Mouse (Mus musculus): ENCODE results near the gene Ift43. TPM values are rescaled to one million over a fixed set of nuclear protein-coding genes. Genes with fewer than 3 reads are reported as not detected.

Gene Ift43
- polyA plus RNA-seq (2014; fragmentation: Nextera tagmentation; extraction: Ambion mirVana): 38.2 and 53.2 TPM in 2 replicates

DNA sequence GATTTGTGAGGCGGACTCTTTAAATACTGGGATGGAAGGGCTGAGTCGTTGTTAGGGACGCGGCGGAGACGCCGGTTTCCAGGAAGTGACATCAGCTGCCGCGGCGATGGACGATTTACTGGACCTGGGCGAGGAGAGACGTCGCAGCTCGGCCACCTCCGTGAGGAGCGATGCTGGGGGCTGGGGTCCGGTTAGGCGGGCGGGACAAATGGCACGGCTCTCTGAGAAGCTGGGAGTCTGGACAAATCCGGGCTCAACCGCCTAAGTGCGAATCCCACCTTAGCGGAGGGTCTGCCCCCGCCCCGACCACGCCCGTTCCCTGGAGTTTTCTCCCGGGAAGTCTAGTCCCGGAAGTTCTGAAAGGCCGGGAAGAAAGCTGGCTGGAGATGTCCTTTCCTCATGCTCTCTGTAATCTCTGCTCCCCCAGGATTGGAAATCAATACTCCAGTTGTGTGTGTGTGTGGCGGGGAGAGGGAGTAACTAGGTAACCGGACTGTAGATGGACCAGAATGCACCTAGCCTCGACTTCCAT lies at the start of gene Ift43:
Gene Ift43, plus strand, starts transcription at position 61 of the 532 bp plus-strand sequence.
- Histone ChIP-seq H3K9me3 (ENCODE audit: control insufficient read depth, low read length) (no peaks in the 10 kb centered on the region), H3K36me3 (replicated peaks; ENCODE audit: control insufficient read depth, insufficient read depth) (0 out of 2 replicates have a peak, but pooled peaks cover 11% of the 10 kb centered on the region), H3K27ac (peak within 1 kb of the TSS; percentile 48), H3K4me3 (replicated peaks; ENCODE audit: low read length) (peak within 1 kb of the TSS; percentile 60), H3K4me1 (replicated peaks; ENCODE audit: control insufficient read depth, insufficient read depth, low read length) (peaks cover 17% of the 10 kb centered on the region), H3K27me3 (ENCODE audit: control insufficient read depth, insufficient read depth, low read length) (no peaks in the 10 kb centered on the region), H3K9ac (peak within 1 kb of the TSS; percentile 68), H3K4me2 (replicated peaks) (peak within 1 kb of the TSS; percentile 83)
- under 1% methylated on average over 35 of the region's 35 CpGs for WGBS
- DNase-seq (ENCODE audit: low spot score) (peak; percentile 90), ATAC-seq (ENCODE audit: low FRiP score) (peak; percentile 79)

DNA sequence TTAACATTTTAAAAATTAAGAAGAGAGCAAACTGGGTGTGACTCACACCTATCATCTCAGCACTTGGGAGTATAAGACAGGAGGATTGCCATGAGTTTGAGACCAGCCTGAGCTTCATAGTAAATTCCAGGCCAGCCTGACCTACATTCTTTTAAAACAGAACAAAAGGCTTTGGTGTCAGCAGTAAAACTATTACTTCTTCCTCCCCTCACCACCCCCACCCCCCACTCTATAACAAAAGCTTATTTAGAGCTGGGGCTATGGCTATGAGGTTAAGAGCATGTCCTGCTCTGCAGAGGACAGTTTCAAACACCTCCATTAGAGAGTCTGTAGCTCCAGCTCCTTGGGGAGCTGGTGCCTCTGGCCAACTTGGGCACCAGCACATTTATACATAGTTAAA lies 46.8 kb upstream of the Ift43 start:
- no peak overlapping the region for H3K27ac ChIP-seq
- H3K27me3 ChIP-seq (ENCODE audit: control insufficient read depth, insufficient read depth, low read length): no peaks in the 10 kb centered on the region
- DNase-seq (ENCODE audit: low spot score) (no peak), ATAC-seq (ENCODE audit: low FRiP score) (no peak)
- H3K36me3 ChIP-seq (replicated peaks; ENCODE audit: control insufficient read depth, insufficient read depth): no peaks in the 10 kb centered on the region
- no peaks in the 10 kb centered on the region for H3K9me3 ChIP-seq (ENCODE audit: control insufficient read depth, low read length)
- no peak overlapping the region for H3K4me2 ChIP-seq (replicated peaks)
- H3K4me1 ChIP-seq (replicated peaks; ENCODE audit: control insufficient read depth, insufficient read depth, low read length): 0 out of 2 replicates have a peak, but pooled peaks cover 11% of the 10 kb centered on the region
- H3K4me3 ChIP-seq (replicated peaks; ENCODE audit: low read length): no peak overlapping the region
- H3K9ac ChIP-seq: no peak overlapping the region

DNA sequence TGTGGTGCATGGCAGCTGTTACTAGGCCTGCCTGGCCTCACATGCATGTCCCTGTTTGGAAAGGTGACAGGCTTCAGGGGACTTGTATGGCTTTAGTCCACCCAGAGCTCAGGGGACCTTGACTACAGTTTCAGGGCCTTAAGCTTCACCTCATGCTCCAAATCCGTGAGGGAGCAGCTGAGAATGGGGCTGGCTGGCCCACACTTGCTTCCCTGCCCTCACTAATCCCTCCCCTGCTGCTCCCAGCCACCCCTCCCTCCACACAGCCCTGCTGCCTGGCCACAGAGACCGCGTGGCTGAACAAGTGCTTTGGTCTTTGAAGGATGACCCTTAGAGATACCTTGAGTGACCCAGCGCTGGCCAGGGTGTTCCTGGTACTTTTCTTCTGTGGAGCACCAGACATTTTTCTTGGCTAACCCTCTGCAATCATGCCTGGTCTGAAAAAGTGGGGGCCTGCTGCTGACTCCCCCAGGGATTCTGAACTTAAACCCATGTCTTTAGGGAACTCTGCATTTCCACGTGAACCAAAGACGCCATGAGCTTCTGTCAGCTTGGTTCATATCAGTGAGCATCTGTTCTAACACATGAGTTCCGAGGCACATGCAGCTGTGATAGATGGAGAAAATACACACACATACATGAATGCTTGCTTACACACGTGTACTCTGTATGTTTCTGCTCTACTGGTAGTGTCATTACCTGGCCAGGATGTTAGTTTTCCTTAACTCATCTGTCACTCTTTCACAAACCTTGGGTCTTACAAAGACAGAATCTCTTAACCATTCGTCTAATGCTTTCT lies 45.8 kb upstream of the Ift43 start:
- Histone ChIP-seq H3K27ac (no peak overlapping the region), H3K4me1 (replicated peaks; ENCODE audit: control insufficient read depth, insufficient read depth, low read length) (0 out of 2 replicates have a peak, but pooled peaks cover 11% of the 10 kb centered on the region), H3K36me3 (replicated peaks; ENCODE audit: control insufficient read depth, insufficient read depth) (no peaks in the 10 kb centered on the region), H3K9ac (no peak overlapping the region), H3K4me2 (replicated peaks) (no peak overlapping the region), H3K27me3 (ENCODE audit: control insufficient read depth, insufficient read depth, low read length) (no peaks in the 10 kb centered on the region), H3K9me3 (ENCODE audit: control insufficient read depth, low read length) (no peaks in the 10 kb centered on the region), H3K4me3 (replicated peaks; ENCODE audit: low read length) (no peak overlapping the region)
- no peak for ATAC-seq (ENCODE audit: low FRiP score)
- DNase-seq (ENCODE audit: low spot score): no peak
- WGBS: 44% methylated on average over 9 of the region's 9 CpGs

DNA sequence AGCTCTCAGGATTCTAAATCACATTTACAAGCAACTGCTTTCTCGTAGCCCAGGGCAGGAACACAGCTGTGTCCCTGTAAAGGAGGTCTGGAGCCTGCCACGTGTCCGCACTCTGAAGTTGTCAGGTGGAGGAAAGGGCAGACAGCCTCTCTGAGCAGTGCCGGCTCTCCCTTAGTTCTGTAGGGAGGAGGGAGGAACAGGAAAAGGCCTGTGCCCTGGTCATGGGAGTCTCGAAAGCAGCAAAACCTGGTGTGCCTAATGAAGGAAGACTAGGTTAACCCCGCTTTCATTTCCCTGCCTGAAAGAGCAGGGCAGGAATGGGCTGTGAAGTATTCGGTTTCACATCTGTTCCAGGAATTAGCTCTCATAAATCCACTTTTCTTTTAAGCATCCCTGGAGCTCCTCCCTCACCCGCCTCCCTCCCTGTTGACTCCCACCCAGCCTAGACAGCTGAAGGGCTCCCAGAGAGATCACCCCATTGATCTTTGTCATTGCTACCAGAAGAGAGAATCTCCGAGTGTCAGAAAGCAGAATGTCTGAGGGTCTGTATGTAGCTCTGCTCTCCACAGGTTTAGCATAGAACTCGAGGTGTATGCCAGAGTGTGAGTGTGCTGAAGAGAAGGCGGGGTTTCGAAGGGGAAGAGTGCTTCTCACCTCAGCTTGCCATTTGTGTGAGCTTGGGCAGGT lies 45.0 kb upstream of the Ift43 start:
- no peaks in the 10 kb centered on the region for H3K36me3 ChIP-seq (replicated peaks; ENCODE audit: control insufficient read depth, insufficient read depth)
- no peak overlapping the region for H3K9ac ChIP-seq
- WGBS: 34% methylated on average over 12 of the region's 12 CpGs
- no peak overlapping the region for H3K4me3 ChIP-seq (replicated peaks; ENCODE audit: low read length)
- H3K9me3 ChIP-seq (ENCODE audit: control insufficient read depth, low read length): no peaks in the 10 kb centered on the region
- ATAC-seq (ENCODE audit: low FRiP score): peak; percentile 60; the same call in 1 of the 2 replicates
- H3K4me2 ChIP-seq (replicated peaks): no peak overlapping the region
- H3K27ac ChIP-seq: no peak overlapping the region
- DNase-seq (ENCODE audit: low spot score): no peak
- no peaks in the 10 kb centered on the region for H3K27me3 ChIP-seq (ENCODE audit: control insufficient read depth, insufficient read depth, low read length)
- H3K4me1 ChIP-seq (replicated peaks; ENCODE audit: control insufficient read depth, insufficient read depth, low read length): 0 out of 2 replicates have a peak, but pooled peaks cover 11% of the 10 kb centered on the region

DNA sequence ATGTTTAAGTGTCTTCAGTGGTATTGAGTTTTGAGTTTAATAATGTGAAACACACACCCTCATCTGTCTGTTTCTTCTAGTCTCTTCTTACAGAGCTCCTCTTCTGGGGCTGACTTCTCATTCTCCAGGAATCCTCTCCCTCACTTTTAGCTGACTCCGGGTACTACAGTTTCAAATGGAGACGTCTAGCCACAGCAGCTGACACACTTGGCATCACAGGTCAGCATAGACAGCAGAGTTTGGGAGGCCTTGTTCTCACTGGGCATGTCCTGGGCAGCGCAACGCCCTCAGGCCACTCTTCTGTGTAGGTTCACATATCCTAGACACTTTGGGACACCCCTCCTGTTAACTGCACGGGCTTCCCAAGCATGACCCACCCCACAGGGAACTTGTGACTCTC lies 43.3 kb upstream of the Ift43 start:
- no peak overlapping the region for H3K4me3 ChIP-seq (replicated peaks; ENCODE audit: low read length)
- DNase-seq (ENCODE audit: low spot score) (no peak), ATAC-seq (ENCODE audit: low FRiP score) (no peak)
- H3K9ac ChIP-seq: no peak overlapping the region
- H3K4me2 ChIP-seq (replicated peaks): no peak overlapping the region
- no peaks in the 10 kb centered on the region for H3K27me3 ChIP-seq (ENCODE audit: control insufficient read depth, insufficient read depth, low read length)
- H3K4me1 ChIP-seq (replicated peaks; ENCODE audit: control insufficient read depth, insufficient read depth, low read length): 0 out of 2 replicates have a peak, but pooled peaks cover 11% of the 10 kb centered on the region
- no peaks in the 10 kb centered on the region for H3K36me3 ChIP-seq (replicated peaks; ENCODE audit: control insufficient read depth, insufficient read depth)
- 90% methylated on average over 5 of the region's 5 CpGs for WGBS
- H3K27ac ChIP-seq: no peak overlapping the region
- no peaks in the 10 kb centered on the region for H3K9me3 ChIP-seq (ENCODE audit: control insufficient read depth, low read length)

DNA sequence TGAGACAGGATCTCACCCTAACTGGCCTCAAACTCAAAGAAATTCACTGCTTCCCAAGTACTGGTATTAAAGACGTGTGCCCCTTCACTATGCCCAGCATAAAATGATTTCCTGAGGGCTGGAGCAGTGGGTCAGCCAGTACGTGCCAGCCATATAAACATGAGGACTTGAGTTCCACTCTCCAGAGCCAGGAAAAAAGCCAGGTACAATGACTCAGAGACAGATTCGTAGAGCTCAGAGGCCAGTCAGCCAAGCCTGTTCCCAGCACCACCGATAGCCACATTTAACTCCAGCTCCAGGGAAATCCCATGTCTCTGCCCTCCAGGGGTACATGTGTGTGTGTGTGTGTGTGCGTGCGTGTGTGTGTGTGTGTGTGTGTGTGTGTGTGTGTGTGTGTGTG lies 42.6 kb upstream of the Ift43 start:
- DNase-seq (ENCODE audit: low spot score) (no peak), ATAC-seq (ENCODE audit: low FRiP score) (no peak)
- H3K9me3 ChIP-seq (ENCODE audit: control insufficient read depth, low read length): no peaks in the 10 kb centered on the region
- H3K4me3 ChIP-seq (replicated peaks; ENCODE audit: low read length): no peak overlapping the region
- no peak overlapping the region for H3K9ac ChIP-seq
- H3K27me3 ChIP-seq (ENCODE audit: control insufficient read depth, insufficient read depth, low read length): no peaks in the 10 kb centered on the region
- WGBS: 86% methylated on average over 6 of the region's 6 CpGs
- H3K36me3 ChIP-seq (replicated peaks; ENCODE audit: control insufficient read depth, insufficient read depth): no peaks in the 10 kb centered on the region
- no peak overlapping the region for H3K4me2 ChIP-seq (replicated peaks)
- 0 out of 2 replicates have a peak, but pooled peaks cover 11% of the 10 kb centered on the region for H3K4me1 ChIP-seq (replicated peaks; ENCODE audit: control insufficient read depth, insufficient read depth, low read length)
- no peak overlapping the region for H3K27ac ChIP-seq

DNA sequence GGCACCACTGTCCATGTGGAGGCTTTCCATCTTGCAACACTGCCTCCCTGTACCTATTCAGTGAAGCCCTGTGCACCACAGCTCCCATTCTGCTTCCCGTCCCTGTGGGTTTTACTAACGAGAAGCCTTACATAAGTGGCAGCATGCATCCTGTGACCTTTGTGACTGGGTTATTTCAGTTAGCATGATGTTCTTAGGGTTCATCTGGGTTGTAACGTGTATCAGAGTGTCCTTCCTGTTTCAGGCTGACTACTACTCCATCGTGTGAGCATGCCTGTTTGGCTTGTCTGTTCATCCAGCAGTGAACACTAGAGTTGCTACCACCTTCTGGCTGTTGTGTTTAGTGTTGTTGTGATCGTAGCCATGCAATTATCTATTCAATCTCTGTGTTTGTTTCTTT lies 36.2 kb upstream of the Ift43 start:
- Histone ChIP-seq H3K4me2 (replicated peaks) (no peak overlapping the region), H3K27ac (no peak overlapping the region), H3K36me3 (replicated peaks; ENCODE audit: control insufficient read depth, insufficient read depth) (no peaks in the 10 kb centered on the region), H3K27me3 (ENCODE audit: control insufficient read depth, insufficient read depth, low read length) (no peaks in the 10 kb centered on the region), H3K4me1 (replicated peaks; ENCODE audit: control insufficient read depth, insufficient read depth, low read length) (no peaks in the 10 kb centered on the region), H3K9me3 (ENCODE audit: control insufficient read depth, low read length) (no peaks in the 10 kb centered on the region), H3K9ac (no peak overlapping the region), H3K4me3 (replicated peaks; ENCODE audit: low read length) (no peak overlapping the region)
- ATAC-seq (ENCODE audit: low FRiP score): no peak
- DNase-seq (ENCODE audit: low spot score): no peak
- 88% methylated on average over 5 of the region's 5 CpGs for WGBS

DNA sequence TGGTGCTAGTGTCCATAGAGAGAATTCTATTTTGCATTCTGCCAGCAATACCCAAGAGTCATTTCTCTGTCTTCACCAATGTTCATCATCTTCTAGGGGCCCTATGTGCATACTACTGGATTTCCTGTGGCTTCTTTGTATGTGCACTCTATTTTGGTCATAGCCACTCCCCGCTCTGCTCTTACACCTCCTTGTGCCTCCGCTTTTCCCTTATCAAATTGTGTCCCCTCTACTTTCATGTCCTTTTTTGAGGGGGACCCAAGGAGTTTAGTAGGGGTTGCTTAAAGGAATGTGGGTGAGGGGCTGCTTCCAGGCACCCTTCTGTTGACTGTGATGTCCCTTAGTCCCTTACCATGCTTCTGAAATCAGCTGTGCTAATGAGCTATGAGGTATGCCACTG lies 35.6 kb upstream of the Ift43 start:
- WGBS: 97% methylated on average over 2 of the region's 2 CpGs
- Histone ChIP-seq H3K9me3 (ENCODE audit: control insufficient read depth, low read length) (no peaks in the 10 kb centered on the region), H3K27me3 (ENCODE audit: control insufficient read depth, insufficient read depth, low read length) (no peaks in the 10 kb centered on the region), H3K36me3 (replicated peaks; ENCODE audit: control insufficient read depth, insufficient read depth) (no peaks in the 10 kb centered on the region), H3K4me2 (replicated peaks) (no peak overlapping the region), H3K4me3 (replicated peaks; ENCODE audit: low read length) (no peak overlapping the region), H3K27ac (no peak overlapping the region), H3K4me1 (replicated peaks; ENCODE audit: control insufficient read depth, insufficient read depth, low read length) (no peaks in the 10 kb centered on the region), H3K9ac (no peak overlapping the region)
- no peak for DNase-seq (ENCODE audit: low spot score)
- no peak for ATAC-seq (ENCODE audit: low FRiP score)

DNA sequence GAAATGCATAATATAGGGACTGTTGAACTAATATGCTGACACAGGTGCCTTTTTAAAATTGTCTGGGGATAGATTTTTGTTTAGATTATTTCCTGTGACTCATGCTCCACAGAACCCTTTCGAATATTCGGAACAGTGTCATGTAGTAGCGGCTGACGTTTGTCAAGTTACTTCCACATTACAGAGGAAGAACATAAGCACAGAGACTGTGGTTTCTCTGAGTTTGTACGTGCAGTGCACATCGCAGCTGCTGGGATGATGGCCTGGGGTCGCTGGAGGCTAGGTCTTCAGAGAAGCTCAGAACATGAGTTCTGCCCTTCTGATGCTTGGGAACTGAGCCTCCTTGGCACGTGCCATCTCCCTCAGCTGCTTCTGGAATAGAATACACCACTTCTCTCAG lies 35.0 kb upstream of the Ift43 start:
- Histone ChIP-seq H3K4me2 (replicated peaks) (no peak overlapping the region), H3K27ac (no peak overlapping the region), H3K27me3 (ENCODE audit: control insufficient read depth, insufficient read depth, low read length) (no peaks in the 10 kb centered on the region), H3K9ac (no peak overlapping the region), H3K9me3 (ENCODE audit: control insufficient read depth, low read length) (no peaks in the 10 kb centered on the region), H3K4me3 (replicated peaks; ENCODE audit: low read length) (no peak overlapping the region), H3K4me1 (replicated peaks; ENCODE audit: control insufficient read depth, insufficient read depth, low read length) (no peaks in the 10 kb centered on the region), H3K36me3 (replicated peaks; ENCODE audit: control insufficient read depth, insufficient read depth) (no peaks in the 10 kb centered on the region)
- WGBS: 90% methylated on average over 8 of the region's 8 CpGs
- no peak for ATAC-seq (ENCODE audit: low FRiP score)
- no peak for DNase-seq (ENCODE audit: low spot score)

Data from hindbrain, embryonic 14.5 days (tissue).